Mouse (Mus musculus) left cerebral cortex, adult 8-10 months (tissue): Measurements from ENCODE around the gene Palm. TPM values are rescaled to one million over a fixed set of nuclear protein-coding genes. Genes with fewer than 3 reads are reported as not detected.

Experiments used
- DNase-seq, 2 experiments: peaks; one replicate each; pipeline ENCODE4 v3.0.0; 2022; ENCODE audit warnings: low spot score in 2 of 2
- total RNA-seq, 4 experiments: library from RNA; stranded (reverse); gene quantifications; 2 replicates each; pipeline ENCODE4 v1.2.4; 2022

Palm gene
- total RNA-seq, 4 experiments from 2014 or later = 265 to 281 (median 267) TPM

DNA sequence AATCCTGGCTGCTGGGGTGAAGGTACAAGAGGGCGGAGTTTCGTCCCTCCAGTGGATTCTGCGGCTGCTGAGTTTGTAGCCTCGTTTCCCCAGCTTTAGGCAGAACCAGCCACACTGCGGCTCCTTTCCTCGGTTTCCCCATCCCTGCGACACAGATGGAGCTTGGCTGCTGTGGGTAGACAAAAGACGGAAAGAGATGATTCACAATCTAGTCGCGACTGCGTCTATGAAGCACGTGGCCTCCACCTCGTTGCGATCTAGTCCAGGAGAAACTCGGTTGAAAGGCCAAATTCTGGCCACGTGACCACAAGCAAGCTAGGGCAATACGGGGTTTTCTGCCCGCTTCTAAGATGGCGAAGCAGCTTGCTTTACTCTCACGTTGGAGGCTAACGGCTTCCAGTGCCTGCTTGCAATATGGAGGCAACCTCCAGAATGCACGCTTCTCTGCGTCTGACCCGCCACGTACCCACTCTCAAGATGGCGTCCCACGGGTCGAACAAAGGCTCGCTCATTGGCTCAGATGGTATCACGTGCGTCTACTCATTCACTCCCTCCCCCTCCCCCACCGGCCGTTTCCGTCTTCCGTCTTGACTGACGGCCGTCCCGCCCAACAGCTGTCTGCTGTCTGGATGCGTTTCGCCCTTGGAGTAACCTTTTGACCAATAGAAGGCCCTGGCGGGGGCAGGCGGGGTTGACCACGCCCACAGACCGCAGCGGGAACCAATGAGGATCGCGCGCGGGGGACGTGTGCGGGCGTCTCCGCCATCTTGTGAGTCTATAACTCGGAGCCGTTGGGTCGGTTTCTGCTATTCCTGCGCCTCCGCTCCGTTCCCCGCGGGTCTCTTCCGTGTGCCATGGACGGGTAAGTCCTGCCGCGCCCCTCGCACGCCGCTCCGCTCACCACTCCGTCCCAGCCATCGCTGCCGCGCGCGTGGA is 60.8 kb downstream of the Palm start, which contains the start of gene Ptbp1:
Ptbp1 (plus strand) TSS at position 568 of the 936 bp plus-strand sequence.
- peak; percentile 95 to 100 for DNase-seq

DNA sequence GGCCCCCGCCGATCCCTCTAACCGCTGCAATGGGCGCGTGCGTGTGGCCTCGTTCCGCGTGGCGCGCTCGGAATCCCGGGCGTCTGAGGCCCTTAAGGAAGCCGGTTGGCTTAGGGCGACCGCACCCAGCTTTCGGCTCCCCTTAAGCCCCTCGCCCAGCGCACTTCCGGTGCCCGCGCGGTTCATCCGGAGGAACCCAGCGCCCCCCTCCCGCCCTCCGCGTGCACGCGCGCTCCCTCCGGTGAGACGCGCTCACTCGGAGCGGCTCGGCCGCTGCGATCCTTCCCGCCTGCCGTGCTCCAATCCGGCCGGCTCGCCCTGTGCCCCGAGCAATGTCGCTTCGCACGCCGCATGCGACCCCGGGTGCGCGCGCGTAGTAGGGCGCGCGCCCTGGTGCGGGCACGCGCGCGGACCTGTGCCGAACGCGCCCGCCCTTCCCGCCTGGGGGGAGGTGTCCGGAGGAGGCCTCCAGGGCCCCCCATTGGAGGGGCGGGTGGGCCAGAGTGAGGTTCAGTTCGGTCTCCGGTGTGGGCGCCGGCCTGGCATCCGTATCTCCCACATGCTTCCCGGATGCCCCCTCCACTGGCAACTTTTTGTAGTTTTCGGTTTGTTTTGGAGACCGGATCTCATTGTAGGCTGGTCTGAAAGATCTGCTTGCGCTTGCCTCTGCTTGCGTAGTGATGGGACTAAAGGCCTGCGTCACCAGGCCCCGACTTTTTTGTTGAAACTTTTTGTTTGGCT is 61.6 kb downstream of the Palm start:
- DNase-seq = no peak

DNA sequence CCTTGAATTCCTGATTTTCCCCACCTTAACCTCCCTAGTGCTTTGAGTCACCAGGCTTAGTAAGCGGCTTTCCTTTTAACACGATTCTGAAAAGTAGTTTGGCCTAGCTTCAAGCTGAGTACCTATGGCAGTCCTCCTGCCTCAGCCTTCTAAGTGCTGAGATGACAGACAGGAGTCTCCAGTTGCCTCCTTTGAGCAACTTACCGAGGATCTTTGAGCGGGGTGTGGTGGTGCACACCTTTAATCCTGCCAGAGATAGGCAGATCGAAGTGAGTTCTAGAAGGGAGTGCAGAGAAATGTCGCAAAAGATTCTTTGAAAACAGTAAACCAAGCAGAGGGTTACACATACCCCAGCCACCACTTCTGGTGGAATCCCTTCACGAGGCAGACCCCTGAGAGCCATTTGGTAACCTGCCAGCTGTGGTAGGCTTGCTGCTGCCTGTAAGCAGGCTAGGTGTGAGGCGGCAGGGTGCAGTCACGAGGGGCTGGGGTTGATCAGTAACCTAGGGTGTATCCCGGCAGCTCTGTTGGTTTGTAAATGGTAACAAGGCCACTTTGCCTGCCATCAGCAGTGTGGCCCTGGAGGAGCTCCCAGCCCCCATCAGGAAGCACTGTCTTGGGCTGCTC is 62.3 kb downstream of the Palm start:
- DNase-seq = no peak

DNA sequence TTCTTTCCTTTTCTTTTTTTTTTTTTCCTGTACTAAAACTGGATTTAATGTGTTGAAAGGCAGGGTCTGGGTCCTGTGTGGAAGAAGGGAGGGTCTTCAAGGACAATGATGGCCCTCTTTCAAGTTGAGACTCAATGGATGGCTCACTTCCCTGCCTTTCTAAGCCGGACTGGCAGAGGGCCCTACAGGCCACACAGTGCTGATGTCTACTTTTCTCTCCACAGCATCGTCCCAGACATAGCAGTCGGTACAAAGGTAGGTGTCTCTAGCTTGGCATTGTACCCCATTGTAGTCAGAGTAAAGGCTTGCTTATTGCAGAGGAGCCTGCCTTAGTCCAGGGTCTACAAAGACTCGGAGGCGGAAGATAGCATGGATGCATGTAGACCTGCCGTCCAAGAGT is 62.9 kb downstream of the Palm start:
- DNase-seq = no peak

DNA sequence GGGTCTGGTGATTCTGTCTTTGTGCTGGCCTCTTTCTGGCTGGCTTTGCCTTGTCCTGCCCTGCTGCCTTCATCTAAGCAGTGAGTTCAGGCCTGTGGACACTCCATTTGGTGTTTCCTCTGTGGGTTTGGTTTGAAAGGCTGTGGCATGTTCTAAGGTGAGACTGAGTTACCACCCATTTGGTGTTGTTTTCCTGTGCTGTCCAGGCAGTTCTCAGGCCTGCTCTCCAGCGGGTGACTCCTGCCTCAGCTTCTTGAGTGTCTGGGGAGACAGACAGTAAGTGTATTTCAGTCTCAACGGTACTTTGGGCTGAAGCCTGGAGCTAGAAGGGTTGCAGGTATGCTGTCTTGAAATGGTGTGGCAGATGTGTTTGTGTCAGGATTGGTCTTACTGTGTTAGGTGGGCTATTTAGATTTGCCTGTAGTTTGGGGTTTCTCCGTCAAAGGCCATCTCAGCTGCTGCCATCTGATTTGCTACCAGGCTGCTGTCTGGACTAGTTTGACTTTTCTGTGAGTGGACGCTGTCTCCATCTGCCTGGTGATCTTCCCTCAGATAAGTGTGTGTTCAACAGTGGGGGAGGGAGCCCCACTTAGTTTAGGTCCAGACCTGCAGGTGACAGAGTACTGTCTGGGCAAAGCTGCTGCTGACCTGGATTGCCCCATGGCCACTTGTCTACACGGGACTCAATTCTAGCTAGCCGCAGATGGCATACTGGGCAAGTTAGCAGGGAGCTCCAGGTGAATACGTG is 63.5 kb downstream of the Palm start:
- no peak for DNase-seq

DNA sequence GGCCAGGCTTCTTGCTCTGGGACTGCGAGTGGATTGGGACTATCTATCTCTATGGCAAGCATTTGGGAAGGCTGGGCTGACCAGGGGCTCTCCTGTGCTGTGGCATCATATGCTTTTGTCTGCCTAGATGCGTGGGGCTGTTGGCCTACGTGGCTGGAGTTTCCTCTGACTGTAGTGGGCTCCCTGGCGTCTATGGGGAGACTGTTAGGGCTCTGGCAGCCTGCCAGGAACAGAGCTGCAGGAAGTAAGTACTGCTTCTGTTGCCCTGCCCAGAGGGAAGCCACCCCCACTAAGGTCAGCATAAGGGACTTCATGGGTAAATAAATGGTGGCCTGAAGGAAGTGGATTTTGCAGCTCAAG is 64.1 kb downstream of the Palm start:
- no peak for DNase-seq

DNA sequence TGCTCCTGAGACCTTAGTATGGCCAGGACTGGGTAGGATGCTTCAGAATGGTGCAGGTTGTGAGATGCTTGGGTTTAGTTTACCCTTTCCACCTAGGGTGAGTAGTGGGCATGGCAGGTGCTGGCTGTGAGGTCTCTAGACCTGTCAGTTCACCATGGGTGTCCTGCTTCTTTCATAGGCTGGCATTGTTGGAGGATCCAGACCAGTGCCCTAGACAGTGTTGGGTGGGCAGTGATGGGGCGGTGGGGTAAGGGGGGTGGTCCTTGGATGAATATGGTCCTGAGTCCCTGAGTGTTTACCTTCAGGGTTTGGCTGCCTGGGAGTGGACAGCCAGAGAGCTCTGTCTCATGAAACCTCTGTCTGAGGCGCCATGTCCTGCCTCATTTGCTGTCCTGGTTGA is 64.5 kb downstream of the Palm start:
- DNase-seq = no peak

DNA sequence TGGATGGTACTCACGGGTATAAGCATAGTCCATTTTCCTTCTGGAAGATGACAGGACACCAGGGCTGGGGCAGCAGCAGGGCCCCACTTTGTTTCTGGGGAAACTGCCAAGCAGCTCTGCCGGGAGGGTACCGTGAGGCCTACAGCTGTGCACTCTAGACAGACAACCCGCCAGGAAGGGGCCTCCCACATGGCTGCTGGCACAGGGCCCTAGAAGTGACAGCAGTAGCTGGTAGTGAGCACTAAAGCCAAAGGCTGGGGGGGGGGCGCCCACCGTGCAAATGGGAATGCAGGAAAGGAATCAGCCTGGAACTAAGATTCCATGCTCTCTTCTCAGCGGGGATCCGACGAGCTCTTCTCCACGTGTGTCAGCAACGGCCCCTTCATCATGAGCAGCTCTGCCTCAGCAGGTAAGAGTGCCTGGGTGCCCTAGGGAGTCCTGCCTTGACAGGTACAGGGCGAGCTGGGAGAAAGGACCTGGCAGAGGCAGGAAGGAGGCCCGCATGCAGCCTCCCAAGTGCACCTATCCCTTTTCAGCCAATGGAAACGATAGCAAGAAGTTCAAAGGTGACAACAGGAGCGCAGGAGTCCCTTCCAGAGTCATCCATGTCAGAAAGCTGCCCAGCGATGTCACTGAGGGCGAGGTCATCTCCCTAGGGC is 65.2 kb downstream of the Palm start:
- DNase-seq = peak in 1 of 2 experiments; percentile 84

DNA sequence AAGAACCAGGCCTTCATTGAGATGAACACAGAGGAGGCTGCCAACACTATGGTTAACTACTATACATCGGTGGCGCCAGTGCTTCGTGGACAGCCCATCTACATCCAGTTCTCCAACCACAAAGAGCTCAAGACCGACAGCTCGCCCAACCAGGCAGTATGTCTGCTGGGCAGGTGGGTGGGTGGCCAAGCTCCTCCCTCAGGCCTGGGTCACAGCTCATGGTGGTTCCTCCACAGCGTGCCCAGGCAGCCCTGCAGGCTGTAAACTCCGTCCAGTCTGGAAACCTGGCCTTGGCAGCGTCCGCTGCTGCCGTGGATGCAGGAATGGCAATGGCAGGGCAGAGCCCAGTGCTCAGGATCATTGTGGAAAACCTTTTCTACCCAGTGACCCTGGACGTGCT is 65.7 kb downstream of the Palm start:
- no peak for DNase-seq

DNA sequence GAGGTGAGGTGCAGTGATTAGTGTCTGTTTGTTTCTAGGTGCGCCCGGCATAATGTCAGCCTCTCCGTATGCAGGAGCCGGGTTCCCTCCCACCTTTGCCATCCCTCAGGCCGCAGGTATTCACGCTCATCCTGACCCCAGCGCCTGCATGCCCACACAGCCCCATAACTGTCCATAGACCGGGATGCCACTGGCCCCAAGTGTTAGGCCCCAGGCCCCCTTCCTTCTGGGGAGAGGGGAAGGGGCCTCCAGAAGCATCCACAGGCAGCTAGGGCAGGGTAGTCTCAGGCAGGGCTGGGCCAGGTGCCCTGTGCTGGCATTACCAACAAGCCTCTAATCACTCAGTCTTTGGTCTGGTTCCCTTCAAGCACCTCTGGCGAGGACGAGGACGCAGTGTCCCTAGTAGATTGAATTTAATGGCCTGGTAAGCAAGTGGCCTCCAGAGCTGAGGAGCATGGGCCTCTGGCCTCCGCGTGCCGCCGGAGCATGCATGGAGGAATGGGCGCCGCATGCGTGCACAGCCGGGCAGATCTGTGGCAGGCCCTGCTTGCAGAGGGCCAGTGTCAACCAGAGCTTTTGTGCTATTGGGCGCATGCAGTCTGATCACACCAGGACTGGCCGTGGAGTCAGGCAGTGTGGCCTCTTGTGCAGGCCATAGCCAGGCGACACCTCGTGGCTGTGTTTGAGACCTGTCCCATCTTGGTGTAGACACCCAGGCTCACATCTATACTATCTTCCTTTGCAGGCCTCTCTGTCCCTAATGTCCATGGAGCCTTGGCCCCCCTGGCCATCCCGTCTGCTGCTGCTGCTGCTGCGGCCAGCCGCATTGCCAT is 66.9 kb downstream of the Palm start:
- DNase-seq = no peak

DNA sequence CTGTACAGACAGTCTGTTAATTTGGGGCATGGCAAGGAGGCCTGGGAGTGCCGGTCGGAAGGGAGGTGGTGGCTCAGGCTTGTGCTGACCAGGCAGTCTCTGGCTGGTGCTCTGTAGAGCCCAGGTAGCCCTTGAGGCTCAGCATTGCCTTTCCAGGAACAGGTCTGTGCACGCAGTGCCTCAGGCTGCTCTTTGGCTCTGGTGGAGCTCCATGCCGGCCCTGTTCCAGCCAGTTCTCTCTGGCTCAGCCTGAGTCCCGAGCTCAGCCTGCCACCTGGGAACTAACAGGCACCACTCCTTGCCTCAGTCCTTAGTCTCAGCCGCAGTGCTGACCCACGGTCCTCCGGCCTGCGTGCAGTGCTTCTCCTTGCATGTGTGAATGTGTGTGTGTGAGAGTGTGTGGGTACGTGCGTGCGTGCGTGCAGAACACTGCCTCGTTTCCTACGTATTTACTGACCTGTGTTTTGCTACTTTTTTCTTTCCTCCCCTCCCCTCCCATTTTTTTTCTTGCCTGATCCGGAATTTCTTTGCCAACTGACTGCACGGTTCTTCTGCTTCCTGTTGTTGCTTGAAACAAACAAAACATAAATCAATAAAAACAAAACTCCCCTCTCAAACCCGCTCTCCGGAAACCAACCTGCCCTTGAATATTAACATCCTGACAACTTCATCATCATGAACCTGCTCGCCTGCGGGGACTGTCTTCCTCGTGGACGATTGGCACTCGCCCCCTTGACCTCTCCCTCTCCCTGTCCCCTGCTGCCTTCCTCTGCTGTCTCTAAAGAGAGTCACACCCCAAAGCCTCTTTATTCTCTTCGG is 68.1 kb downstream of the Palm start:
- no peak for DNase-seq

DNA sequence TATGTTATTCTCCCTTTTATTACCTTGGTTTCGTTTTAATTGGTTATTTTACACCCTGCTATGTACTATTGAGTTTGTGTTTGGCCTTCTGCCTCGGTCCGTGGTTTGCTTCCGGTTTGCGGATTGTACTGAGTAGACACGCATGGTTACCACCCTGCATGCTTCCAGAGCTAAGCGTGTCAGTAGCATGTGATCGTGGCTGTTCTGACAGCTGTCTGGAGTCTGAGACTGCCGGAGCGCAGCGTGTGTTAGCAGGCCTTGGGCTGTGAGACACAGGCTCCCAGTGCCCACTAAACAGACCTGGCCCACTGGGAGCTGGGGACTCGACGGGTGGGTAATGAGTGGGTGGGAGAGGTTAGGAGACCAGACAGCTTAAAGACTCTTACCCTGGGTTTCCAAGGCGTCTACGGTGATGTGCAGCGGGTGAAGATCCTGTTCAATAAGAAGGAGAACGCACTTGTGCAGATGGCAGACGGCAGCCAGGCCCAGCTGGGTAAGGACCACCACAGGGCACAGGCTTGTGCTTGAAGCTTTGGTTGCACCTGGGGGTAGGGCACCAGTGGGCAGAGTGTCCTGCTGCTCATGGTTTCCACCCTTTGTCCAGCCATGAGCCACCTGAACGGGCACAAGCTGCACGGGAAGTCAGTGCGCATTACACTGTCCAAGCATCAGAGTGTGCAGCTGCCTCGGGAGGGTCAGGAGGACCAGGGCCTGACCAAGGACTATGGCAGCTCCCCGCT is 68.8 kb downstream of the Palm start:
- DNase-seq = no peak

DNA sequence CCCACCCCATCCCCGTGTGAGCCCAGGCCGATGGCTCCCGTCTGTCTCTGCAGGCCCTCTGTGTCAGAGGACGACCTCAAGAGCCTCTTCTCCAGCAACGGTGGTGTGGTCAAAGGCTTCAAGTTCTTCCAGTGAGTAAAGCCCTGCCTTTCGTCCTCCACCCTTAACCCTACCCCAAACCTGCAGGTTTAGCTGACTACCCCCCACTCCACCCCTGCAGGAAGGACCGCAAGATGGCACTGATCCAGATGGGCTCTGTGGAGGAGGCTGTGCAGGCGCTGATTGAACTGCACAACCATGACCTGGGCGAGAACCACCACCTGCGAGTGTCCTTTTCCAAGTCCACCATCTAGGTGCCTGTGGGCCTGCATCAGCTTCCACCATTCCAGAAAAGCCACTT is 69.6 kb downstream of the Palm start:
- DNase-seq = no peak

DNA sequence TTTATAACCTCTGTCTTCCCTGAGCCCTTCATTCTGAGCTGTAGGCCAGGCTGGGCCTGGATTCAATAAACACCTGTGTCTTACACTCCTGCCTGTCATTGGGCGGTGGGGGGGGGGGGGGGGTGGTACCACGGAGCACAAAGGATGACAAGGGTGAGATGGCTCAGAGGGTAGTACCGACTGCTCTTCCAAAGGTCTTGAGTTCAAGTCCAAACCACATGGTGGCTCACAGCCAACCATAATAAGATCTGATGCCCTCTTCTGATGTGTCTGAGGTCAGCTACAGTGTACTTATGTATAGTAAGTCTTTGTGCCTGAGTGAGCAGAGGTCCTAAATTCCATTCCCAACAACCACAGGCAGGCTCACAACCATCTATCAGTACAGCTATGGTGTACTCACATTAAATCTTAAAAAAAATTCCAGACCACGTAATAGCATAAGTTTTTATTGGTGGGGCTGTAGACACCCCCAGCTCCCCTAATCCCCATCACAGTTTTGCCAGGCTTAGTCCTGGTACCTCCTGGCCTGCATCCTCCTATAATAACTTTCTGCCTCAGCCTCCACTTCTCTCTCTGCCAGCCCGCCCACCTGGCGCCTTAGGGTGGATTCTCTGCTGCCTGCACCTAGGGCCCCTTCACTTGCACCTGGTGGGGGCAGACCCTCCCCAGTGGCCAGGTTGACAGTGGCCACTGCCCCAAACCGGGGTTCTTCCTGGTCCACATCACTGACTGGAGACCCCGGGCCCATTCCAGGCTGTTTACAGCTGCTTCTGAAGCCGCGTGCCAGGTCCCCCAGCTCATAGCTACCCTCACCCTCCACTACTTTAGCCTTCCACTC is 71.2 kb downstream of the Palm start:
- DNase-seq = no peak

DNA sequence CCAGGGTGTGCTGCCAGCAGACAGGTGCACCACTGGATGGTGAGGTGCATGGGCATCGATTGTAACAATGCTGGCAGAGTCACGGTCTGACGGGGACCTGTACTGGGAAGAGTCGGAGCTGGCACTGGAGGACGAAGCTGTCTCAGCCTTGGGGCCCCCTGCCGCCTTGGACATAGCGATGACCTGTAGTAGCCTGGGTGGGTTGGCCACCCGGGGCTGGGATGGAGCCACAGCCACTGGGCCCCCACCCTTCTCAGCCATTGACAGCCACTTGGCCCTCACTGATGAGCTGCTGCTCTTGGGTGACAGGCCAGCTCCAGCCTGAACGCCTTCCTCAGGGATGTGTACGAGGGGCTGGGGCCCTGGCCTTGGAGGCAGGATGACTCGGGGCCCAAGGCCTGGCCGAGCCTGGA is 71.8 kb downstream of the Palm start:
- no peak for DNase-seq

DNA sequence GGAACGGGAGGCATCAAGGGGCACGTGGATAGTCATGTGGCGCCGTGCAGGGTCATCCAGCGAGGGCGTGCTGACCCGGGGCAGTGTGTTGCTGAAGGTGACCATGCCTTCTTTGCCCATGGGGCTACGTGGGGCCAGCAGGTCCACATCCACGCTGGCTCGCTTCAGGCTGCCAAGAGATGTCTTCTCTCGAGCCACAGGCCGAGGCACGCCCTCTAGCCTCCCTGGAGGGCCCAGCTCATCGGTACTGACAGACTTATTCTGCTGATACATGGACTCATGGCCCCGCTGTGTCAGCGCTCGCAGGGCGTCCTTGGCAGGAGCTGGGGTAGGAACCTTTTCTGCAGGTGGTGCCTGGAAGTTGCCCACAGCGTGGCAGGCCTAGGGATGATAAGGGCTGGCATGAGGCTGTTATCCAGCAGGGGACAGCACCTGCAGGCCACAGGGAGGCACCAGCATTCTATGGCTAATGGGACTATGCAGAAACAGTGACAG is 72.5 kb downstream of the Palm start:
- DNase-seq = no peak

DNA sequence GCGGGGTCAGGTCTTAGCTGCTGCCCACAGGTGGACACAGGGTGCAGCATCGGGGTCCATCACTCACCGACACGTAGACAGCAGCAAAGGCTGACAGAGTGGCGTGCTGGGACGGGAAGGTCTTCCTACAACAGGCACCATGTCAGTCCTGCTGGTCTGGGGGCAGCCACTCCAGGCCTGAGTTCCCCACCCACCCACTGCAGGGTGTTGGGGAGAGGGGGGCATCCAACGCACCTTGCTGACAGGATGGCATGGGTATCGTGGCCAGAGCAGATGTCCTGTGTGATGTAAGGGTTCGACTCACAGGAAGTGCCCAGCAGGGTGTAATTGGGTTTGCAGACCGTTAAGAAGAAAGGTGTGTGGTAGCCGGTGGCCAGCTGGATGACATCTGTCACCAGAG is 73.2 kb downstream of the Palm start:
- DNase-seq = no peak
